Mouse (Mus musculus) forebrain, embryonic 11.5 days (tissue): ENCODE results near the gene Zcchc24. TPM values are rescaled to one million over a fixed set of nuclear protein-coding genes. Genes with fewer than 3 reads are reported as not detected.

Experiments
- ATAC-seq: fragments of 200-750 bp; cut with Nextera tagmentation; replicated peaks from 2 replicates; pipeline ENCODE4 v1.8.0; 2017; ENCODE audit warnings: moderate TSS enrichment; ENCODE audit not compliant: low FRiP score
- DNase-seq: peaks from one replicate; pipeline ENCODE4 v3.0.0-alpha.2; 2017; ENCODE audit warnings: low spot score
- H3K27ac ChIP-seq: fragments of 300-500 bp; sonication (generic); 2 replicates; pipeline ENCODE4 v1.5.1; 2014; ENCODE audit warnings: low read depth, low read length
- H3K27me3 ChIP-seq: fragments of 300-500 bp; sonication (generic); 2 replicates; pipeline ENCODE4 v1.6.1; 2014; ENCODE audit warnings: mild to moderate bottlenecking, low read length, mixed read lengths; ENCODE audit not compliant: control insufficient read depth, insufficient read depth
- H3K36me3 ChIP-seq: fragments of 300-500 bp; sonication (generic); 2 replicates; pipeline ENCODE4 v1.6.1; 2014; ENCODE audit warnings: mild to moderate bottlenecking, low read length, moderate library complexity, mixed read lengths; ENCODE audit not compliant: control insufficient read depth, insufficient read depth
- H3K4me1 ChIP-seq: fragments of 300-500 bp; sonication (generic); replicated peaks from 2 replicates; pipeline ENCODE4 v1.6.1; 2014; ENCODE audit warnings: low read length, mixed read lengths; ENCODE audit not compliant: control insufficient read depth, insufficient read depth
- H3K4me2 ChIP-seq: fragments of 300-500 bp; sonication (generic); 2 replicates; pipeline ENCODE4 v1.6.1; 2014; ENCODE audit warnings: low read depth, mild to moderate bottlenecking, low read length, moderate library complexity, mixed read lengths; ENCODE audit not compliant: severe bottlenecking
- H3K4me3 ChIP-seq: fragments of 300-500 bp; sonication (generic); 2 replicates; pipeline ENCODE4 v1.5.1; 2014; ENCODE audit warnings: low read depth, low read length
- H3K9ac ChIP-seq: fragments of 300-500 bp; sonication (generic); 2 replicates; pipeline ENCODE4 v1.6.1; 2014; ENCODE audit warnings: low read length
- H3K9me3 ChIP-seq: fragments of 300-500 bp; sonication (generic); 2 replicates; pipeline ENCODE4 v1.6.1; 2016; ENCODE audit warnings: low read length, mixed read lengths; ENCODE audit not compliant: control insufficient read depth
- WGBS: fragments of 180-500 bp; shearing (Covaris S2); extraction: QIAGEN DNeasy Blood & Tissue Kit; methylation state at CpG from one replicate; pipeline ENCODE4 v1.1.7; 2014; 5-methylcytosine and 5-hydroxymethylcytosine counted together
- polyA plus RNA-seq: library from polyadenylated mRNA; unstranded; fragments of >200 nt; fragmentation: Nextera tagmentation; extraction: Ambion mirVana; gene quantifications from 2 replicates; pipeline ENCODE4 v1.2.1, GENCODE M21; 2014

Gene Zcchc24
- polyA plus RNA-seq, 1 experiment from 2014 or later, result 15.2 TPM

- Histone ChIP-seq H3K4me3 (no peak overlapping the region), H3K27ac (no peak overlapping the region), H3K9ac (no peak overlapping the region), H3K4me2 (no peak overlapping the region), H3K36me3 (no peaks in the 10 kb centered on the region), H3K27me3 (no peaks in the 10 kb centered on the region), H3K9me3 (no peaks in the 10 kb centered on the region), H3K4me1 (no peaks in the 10 kb centered on the region)
- 78% methylated on average over 3 of the region's 3 CpGs for WGBS
- ATAC-seq (no peak), DNase-seq (no peak)
Measured at GRCm38 (mm10) chr14:25741211-25741610, 27.6 kb downstream of the Zcchc24 start.

- Histone ChIP-seq H3K27me3 (no peaks in the 10 kb centered on the region), H3K9ac (no peak overlapping the region), H3K4me1 (peaks cover 3% of the 10 kb centered on the region; the same call in 1 of the 2 replicates), H3K27ac (no peak overlapping the region), H3K9me3 (no peaks in the 10 kb centered on the region), H3K4me2 (no peak overlapping the region), H3K4me3 (no peak overlapping the region), H3K36me3 (no peaks in the 10 kb centered on the region)
- no peak for ATAC-seq
- no peak for DNase-seq
- 80% methylated on average over 4 of the region's 4 CpGs for WGBS
Measured at GRCm38 (mm10) chr14:25739957-25740565, 28.8 kb downstream of the Zcchc24 start.

- H3K4me1 ChIP-seq, result peaks cover 11% of the 10 kb centered on the region; the same call in 1 of the 2 replicates
- no peak overlapping the region for H3K4me2 ChIP-seq
- no peak overlapping the region for H3K4me3 ChIP-seq
- no peak for ATAC-seq
- H3K36me3 ChIP-seq, result no peaks in the 10 kb centered on the region
- no peaks in the 10 kb centered on the region for H3K27me3 ChIP-seq
- no peak overlapping the region for H3K9ac ChIP-seq
- WGBS, result 79% methylated on average over 14 of the region's 14 CpGs
- H3K27ac ChIP-seq, result no peak overlapping the region
- no peak for DNase-seq
- H3K9me3 ChIP-seq, result no peaks in the 10 kb centered on the region
Measured at GRCm38 (mm10) chr14:25738591-25739001, 30.2 kb downstream of the Zcchc24 start.

GRCm38 (mm10) chr14:25736589-25736988 is 32.2 kb downstream of the Zcchc24 start:
- Histone ChIP-seq H3K27me3 (no peaks in the 10 kb centered on the region), H3K9ac (no peak overlapping the region), H3K4me1 (peaks cover 11% of the 10 kb centered on the region; the same call in 1 of the 2 replicates), H3K4me3 (no peak overlapping the region), H3K9me3 (no peaks in the 10 kb centered on the region), H3K36me3 (no peaks in the 10 kb centered on the region), H3K4me2 (no peak overlapping the region), H3K27ac (no peak overlapping the region)
- 78% methylated on average over 6 of the region's 6 CpGs for WGBS
- DNase-seq (no peak), ATAC-seq (no peak)

- no peak overlapping the region for H3K4me2 ChIP-seq
- H3K9me3 ChIP-seq, result no peaks in the 10 kb centered on the region
- ATAC-seq (no peak), DNase-seq (no peak)
- H3K27ac ChIP-seq, result no peak overlapping the region
- no peak overlapping the region for H3K9ac ChIP-seq
- WGBS, result 86% methylated on average over 3 of the region's 3 CpGs
- H3K36me3 ChIP-seq, result no peaks in the 10 kb centered on the region
- no peak overlapping the region for H3K4me3 ChIP-seq
- no peaks in the 10 kb centered on the region for H3K27me3 ChIP-seq
- H3K4me1 ChIP-seq, result peaks cover 11% of the 10 kb centered on the region; the same call in 1 of the 2 replicates
Measured at GRCm38 (mm10) chr14:25736140-25736539, 32.7 kb downstream of the Zcchc24 start.

- WGBS, result 40% methylated on average over 17 of the region's 17 CpGs
- Histone ChIP-seq H3K4me1 (peaks cover 11% of the 10 kb centered on the region; the same call in 1 of the 2 replicates), H3K27ac (peak overlapping the region; percentile 37; the same call in 1 of the 2 replicates), H3K27me3 (no peaks in the 10 kb centered on the region), H3K4me3 (no peak overlapping the region), H3K9ac (0 out of 2 replicates have a peak overlapping the region, but pooled peaks have one; percentile 23), H3K4me2 (no peak overlapping the region), H3K36me3 (no peaks in the 10 kb centered on the region), H3K9me3 (no peaks in the 10 kb centered on the region)
- peak; percentile 55; the same call in 1 of the 2 replicates for ATAC-seq
- DNase-seq, result no peak
Measured at GRCm38 (mm10) chr14:25734736-25735716, 33.8 kb downstream of the Zcchc24 start.

GRCm38 (mm10) chr14:25727149-25727510 is 41.7 kb downstream of the Zcchc24 start:
- no peaks in the 10 kb centered on the region for H3K4me1 ChIP-seq
- DNase-seq, result no peak
- H3K4me2 ChIP-seq, result no peak overlapping the region
- H3K27me3 ChIP-seq, result no peaks in the 10 kb centered on the region
- no peaks in the 10 kb centered on the region for H3K36me3 ChIP-seq
- no peak overlapping the region for H3K4me3 ChIP-seq
- WGBS, result 65% methylated on average over 5 of the region's 5 CpGs
- no peak for ATAC-seq
- H3K9ac ChIP-seq, result no peak overlapping the region
- H3K27ac ChIP-seq, result no peak overlapping the region
- H3K9me3 ChIP-seq, result no peaks in the 10 kb centered on the region

- Histone ChIP-seq H3K36me3 (no peaks in the 10 kb centered on the region), H3K27me3 (no peaks in the 10 kb centered on the region), H3K4me2 (no peak overlapping the region), H3K27ac (no peak overlapping the region), H3K9ac (no peak overlapping the region), H3K4me1 (no peaks in the 10 kb centered on the region), H3K9me3 (no peaks in the 10 kb centered on the region), H3K4me3 (no peak overlapping the region)
- DNase-seq, result peak; percentile 83
- no peak for ATAC-seq
- WGBS, result 55% methylated on average over 20 of the region's 20 CpGs
Measured at GRCm38 (mm10) chr14:25726226-25727148, 42.4 kb downstream of the Zcchc24 start.
